ENCODE assay signal across 33 mouse cellular contexts in the genomic region with DNA sequence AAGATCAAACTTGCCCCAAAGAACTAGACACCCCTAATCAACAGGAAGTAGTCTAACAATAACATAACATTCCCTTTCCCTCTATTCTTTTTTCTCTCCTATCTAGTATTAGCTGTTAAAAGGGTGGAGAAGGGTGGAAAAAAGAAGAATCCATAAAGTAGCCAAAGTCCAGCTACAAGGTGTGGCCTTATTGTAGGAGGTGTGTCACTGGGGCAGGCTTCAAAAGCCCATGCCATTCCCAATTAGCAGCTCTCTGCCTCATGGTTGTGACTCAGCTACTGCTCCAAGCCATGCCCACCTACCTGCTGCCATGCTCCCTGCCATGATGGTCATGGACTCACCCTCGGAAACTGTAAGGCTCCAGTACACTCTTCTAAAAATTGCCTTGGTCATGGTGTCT. TPM values are rescaled to one million over a fixed set of nuclear protein-coding genes. Genes with fewer than 3 reads are reported as not detected.
"Had no signal": no experiment of that assay in that cellular context is flagged by ENCODE, and none has a peak within 500 bp of the region (broad histone marks: within the 10 kb centered on the region; RNA-seq: fewer than 3 reads in every experiment).

No protein-coding gene starts in this region.

- H3K27me3 ChIP-seq: heart, embryonic 13.5 days; heart, embryonic 15.5 days; hindbrain, embryonic 12.5 days; limb, embryonic 13.5 days; limb, embryonic 15.5 days; liver, embryonic 12.5 days had no signal

- H3K4me3 ChIP-seq: heart, adult 2 months; heart, embryonic 13.5 days; heart, embryonic 15.5 days; hindbrain, embryonic 10.5 days; hindbrain, embryonic 12.5 days; layer of hippocampus, adult 2 months; left cerebral cortex, adult 2 months; limb, embryonic 13.5 days; limb, embryonic 15.5 days; liver, embryonic 12.5 days had no signal

- H3K36me3 ChIP-seq: heart, embryonic 13.5 days; heart, embryonic 15.5 days; hindbrain, embryonic 10.5 days; hindbrain, embryonic 12.5 days; limb, embryonic 13.5 days; limb, embryonic 15.5 days had no signal

- DNase-seq: forebrain, postnatal 0 days; gastrocnemius, postnatal 14 days; gastrocnemius, postnatal 36 days; heart, adult 11 months; heart, adult 2 months; heart, postnatal 4 days; kidney, adult 11 months; kidney, adult 8-10 months; kidney, postnatal 10 days; kidney, postnatal 36 days; left cerebral cortex, postnatal 4 days had no signal

- H3K9me3 ChIP-seq: heart, embryonic 13.5 days; heart, embryonic 15.5 days; hindbrain, embryonic 10.5 days; hindbrain, embryonic 12.5 days; limb, embryonic 13.5 days; limb, embryonic 15.5 days; liver, embryonic 12.5 days had no signal

- ATAC-seq: forebrain, postnatal 0 days; hindbrain, embryonic 16.5 days; inflammation-experienced regulatory T-cells, adult 6 months; liver, embryonic 12.5 days had no signal

- H3K27ac ChIP-seq: heart, adult 2 months; heart, embryonic 13.5 days; heart, embryonic 15.5 days; hindbrain, embryonic 10.5 days; hindbrain, embryonic 12.5 days; hindbrain, embryonic 14.5 days; layer of hippocampus, adult 2 months; left cerebral cortex, adult 2 months; limb, embryonic 13.5 days; limb, embryonic 15.5 days; liver, embryonic 12.5 days; liver, embryonic 14.5 days had no signal

- H3K4me1 ChIP-seq: liver, embryonic 12.5 days had no signal

- H3K4me2 ChIP-seq: heart, embryonic 11.5 days; heart, embryonic 13.5 days; heart, embryonic 15.5 days; hindbrain, embryonic 12.5 days; hindbrain, embryonic 14.5 days; limb, embryonic 13.5 days; limb, embryonic 15.5 days; liver, embryonic 12.5 days had no signal

- H3K9ac ChIP-seq: forebrain, postnatal 0 days; heart, embryonic 13.5 days; heart, embryonic 15.5 days; hindbrain, embryonic 12.5 days; hindbrain, embryonic 14.5 days; limb, embryonic 13.5 days; limb, embryonic 15.5 days; liver, embryonic 12.5 days; liver, embryonic 14.5 days had no signal

RNA-seq across cellular contexts. Expression of a gene that starts 38.9 kb away (rescaled TPM):
- total RNA-seq: forebrain, postnatal 0 days; gastrocnemius, adult 18-20 months; gastrocnemius, adult 8-10 months; gastrocnemius, postnatal 14 days; gastrocnemius, postnatal 36 days; layer of hippocampus, adult 2 months; layer of hippocampus, postnatal 10 days; layer of hippocampus, postnatal 25 days; left cerebral cortex, adult 2 months; left cerebral cortex, postnatal 14 days; left cerebral cortex, postnatal 4 days; liver, adult 2 months had no signal
- polyA plus RNA-seq: forebrain, postnatal 0 days; heart, embryonic 11.5 days; heart, postnatal 0 days; hindbrain, embryonic 10.5 days; hindbrain, embryonic 12.5 days; hindbrain, embryonic 14.5 days; hindbrain, embryonic 16.5 days; inflammation-experienced regulatory T-cells, adult 6 months; liver, adult 2 months; liver, embryonic 12.5 days had no signal

RNA-seq across cellular contexts. Expression of a gene that starts 41.8 kb away (rescaled TPM):
- polyA plus RNA-seq: hindbrain, embryonic 10.5 days; inflammation-experienced regulatory T-cells, adult 6 months; limb, embryonic 11.5 days had no signal
